Mouse (Mus musculus) colon, adult 2 months (tissue): ENCODE results near the gene Snapc2. TPM values are rescaled to one million over a fixed set of nuclear protein-coding genes. Genes with fewer than 3 reads are reported as not detected.

Experiments
- polyA plus RNA-seq: library from polyadenylated mRNA; depleted of rRNA; stranded (reverse); fragments of >200 nt; gene quantifications from 2 replicates; pipeline ENCODE4 v1.2.3, GENCODE M21; 2012; rRNA removed

Gene Snapc2
- 36.8 and 36.9 TPM in 2 replicates for polyA plus RNA-seq

GRCm38 (mm10) chr8:4252934-4253841 is at the start of gene Snapc2:
Gene Snapc2, plus strand, starts transcription at chr8:4253080.

GRCm38 (mm10) chr8:4216791-4217621 is 35.9 kb upstream of the Snapc2 start, which contains the start of gene Prr36:
Gene Prr36, minus strand, starts transcription at chr8:4217459.

GRCm38 (mm10) chr8:4226739-4227347 is 26.0 kb upstream of the Snapc2 start, which contains the start of gene Lrrc8e:
Gene Lrrc8e, plus strand, starts transcription at chr8:4226827.

GRCm38 (mm10) chr8:4238434-4239192 is 14.3 kb upstream of the Snapc2 start, which contains the start of the genes Map2k7 and Gm49320:
Gene Map2k7, plus strand, starts transcription at chr8:4238740.
Gene Gm49320, plus strand, starts transcription at chr8:4238865.

GRCm38 (mm10) chr8:4247951-4248540 is 4.8 kb upstream of the Snapc2 start, which contains the start of gene Tgfbr3l:
Gene Tgfbr3l, plus strand, starts transcription at chr8:4248214.

GRCm38 (mm10) chr8:4259125-4259804 is 6.4 kb downstream of the Snapc2 start, which contains the start of gene Ctxn1:
Gene Ctxn1, minus strand, starts transcription at chr8:4259274.

GRCm38 (mm10) chr8:4275275-4276110 is 22.6 kb downstream of the Snapc2 start, which contains the start of gene Timm44:
Gene Timm44, minus strand, starts transcription at chr8:4275913.

Other genes starting within 250 kb of the Snapc2 start
- 0.89 and 4.1 TPM in 2 replicates for gene Cd209f, start 147.2 kb upstream of the Snapc2 start, polyA plus RNA-seq
- gene Cd209g, start 119.0 kb upstream of the Snapc2 start, polyA plus RNA-seq, result 3.0 and 3.8 TPM in 2 replicates
- 16.9 and 18.5 TPM in 2 replicates for gene Evi5l, start 86.5 kb upstream of the Snapc2 start, polyA plus RNA-seq
- gene Prr36, start 35.6 kb upstream of the Snapc2 start, polyA plus RNA-seq, result 0.51 and 2.1 TPM in 2 replicates
- gene Lrrc8e, start 26.3 kb upstream of the Snapc2 start, polyA plus RNA-seq, result 4.3 and 8.4 TPM in 2 replicates
- 31.5 and 42.3 TPM in 2 replicates for gene Map2k7, start 14.3 kb upstream of the Snapc2 start, polyA plus RNA-seq
- gene Gm49320, start 14.2 kb upstream of the Snapc2 start, polyA plus RNA-seq, result 1.3 and 2.4 TPM in 2 replicates
- gene Tgfbr3l, start 4.9 kb upstream of the Snapc2 start, polyA plus RNA-seq, result 34.6 and 89.3 TPM in 2 replicates
- 26.2 and 39.8 TPM in 2 replicates for gene Ctxn1, start 6.2 kb downstream of the Snapc2 start, polyA plus RNA-seq
- 63.2 and 73.9 TPM in 2 replicates for gene Timm44, start 22.8 kb downstream of the Snapc2 start, polyA plus RNA-seq
- 2.9 and 4.3 TPM in 2 replicates for gene Ccl25, start 72.1 kb downstream of the Snapc2 start, polyA plus RNA-seq
- gene Elavl1, start 72.3 kb downstream of the Snapc2 start, polyA plus RNA-seq, result 25.2 and 28.0 TPM in 2 replicates
- gene Cers4, start 239.9 kb downstream of the Snapc2 start, polyA plus RNA-seq, result 73.2 and 77.5 TPM in 2 replicates